Mouse (Mus musculus) lung, postnatal 0 days (tissue): ENCODE measurements around the gene Leng8.

Source experiments
- CTCF ChIP-seq: IDR thresholded peaks from 2 replicates; pipeline ENCODE4 v1.5.1; 2016; ENCODE audit warnings: antibody characterized with exemption, mild to moderate bottlenecking
- EP300 ChIP-seq: IDR thresholded peaks from 2 replicates; pipeline ENCODE4 v1.6.1; 2016; ENCODE audit warnings: antibody characterized with exemption, mild to moderate bottlenecking, control low read depth

DNA sequence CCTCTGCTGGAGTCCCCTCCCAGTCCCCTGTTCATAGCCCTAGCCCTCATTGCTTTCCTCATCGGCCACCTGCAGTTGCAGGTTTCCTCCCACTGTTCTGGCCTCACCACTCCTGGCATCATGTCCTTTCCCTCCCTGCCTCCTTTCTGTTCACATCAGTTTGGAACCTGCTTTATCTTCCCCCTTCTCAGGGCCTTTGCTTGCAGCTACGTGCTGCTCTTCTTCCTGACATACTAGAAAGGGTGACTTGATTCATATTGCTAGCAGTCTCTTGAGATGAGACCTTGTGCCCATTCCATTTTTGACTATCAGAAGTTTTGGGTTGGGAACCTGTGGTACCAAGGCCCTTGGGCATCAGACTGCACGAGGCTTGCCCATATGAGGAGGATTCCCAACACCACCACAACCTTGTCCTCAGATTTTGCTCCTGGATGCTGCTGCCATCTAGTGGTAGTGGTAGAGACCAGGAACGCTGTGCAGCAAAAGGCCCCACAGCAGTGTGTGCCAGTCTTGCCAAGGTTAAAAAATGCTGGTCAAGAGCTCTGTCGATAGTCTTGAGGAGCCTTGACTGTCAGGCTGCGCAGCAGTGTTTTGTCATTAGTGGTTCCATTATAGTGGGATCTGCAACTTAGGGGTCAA is 8.8 kb downstream of the Leng8 start:
- TF ChIP-seq CTCF (peak; percentile 87), EP300 (no peak)
